Mouse (Mus musculus): Measurements from ENCODE around the gene Phldb2. TPM values are rescaled to one million over a fixed set of nuclear protein-coding genes. Genes with fewer than 3 reads are reported as not detected.

The Phldb2 gene
- total RNA-seq, 2 experiments from 2014 or later, result 8.0 to 8.5 TPM

DNA sequence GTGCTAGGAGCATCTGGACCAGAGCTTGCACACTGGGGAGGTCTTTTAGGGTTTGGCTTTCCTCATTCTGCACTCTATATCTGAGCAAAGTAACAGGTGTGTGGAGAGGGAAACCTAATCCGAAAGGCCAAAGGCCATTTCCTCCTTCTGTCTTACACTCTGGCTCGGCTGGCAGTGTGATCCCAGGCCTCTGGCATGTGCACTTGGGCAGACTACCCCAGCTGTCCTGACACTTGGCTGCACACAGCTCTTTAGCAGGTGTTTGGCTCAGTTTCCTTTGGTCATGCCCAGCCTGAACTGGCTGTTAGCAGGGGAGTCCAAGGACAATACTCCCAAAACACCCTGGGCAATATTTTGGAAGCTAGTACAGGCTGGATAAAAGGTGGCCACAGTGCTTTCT, 156.6 kb downstream of the Phldb2 start:
- no peak for DNase-seq (ENCODE audit: low spot score in 2 of 2)

DNA sequence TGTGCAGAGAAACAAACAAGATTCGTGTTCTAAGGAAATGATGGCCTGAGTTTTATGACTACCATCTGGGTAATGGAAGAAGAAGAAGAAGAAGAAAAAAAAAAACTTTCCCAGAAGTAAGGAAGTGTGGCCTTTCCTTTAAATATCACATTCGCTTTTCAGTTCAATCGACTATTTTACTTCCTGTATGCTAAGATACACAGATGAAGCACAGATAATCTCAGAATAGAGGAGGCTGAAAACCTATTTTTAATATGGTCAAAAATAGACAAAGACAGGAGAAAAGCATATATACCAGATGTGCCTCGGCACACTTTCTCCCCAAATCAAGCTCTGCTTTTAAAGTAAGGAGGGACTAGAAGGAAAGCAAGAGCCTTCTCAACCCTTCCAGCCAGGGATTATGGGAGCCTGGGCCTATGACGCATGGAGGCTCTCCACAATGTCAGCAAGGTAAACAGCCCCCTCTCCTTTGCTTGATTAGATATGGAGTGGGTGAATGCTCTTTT, 158.2 kb downstream of the Phldb2 start:
- DNase-seq (ENCODE audit: low spot score in 2 of 2), result peak in 1 of 2 experiments; percentile 6

- DNase-seq (ENCODE audit: low spot score in 2 of 2), result no peak
These were observed 160.6 kb downstream of the Phldb2 start for GRCm38 (mm10) chr16:45792781-45793180.

DNA sequence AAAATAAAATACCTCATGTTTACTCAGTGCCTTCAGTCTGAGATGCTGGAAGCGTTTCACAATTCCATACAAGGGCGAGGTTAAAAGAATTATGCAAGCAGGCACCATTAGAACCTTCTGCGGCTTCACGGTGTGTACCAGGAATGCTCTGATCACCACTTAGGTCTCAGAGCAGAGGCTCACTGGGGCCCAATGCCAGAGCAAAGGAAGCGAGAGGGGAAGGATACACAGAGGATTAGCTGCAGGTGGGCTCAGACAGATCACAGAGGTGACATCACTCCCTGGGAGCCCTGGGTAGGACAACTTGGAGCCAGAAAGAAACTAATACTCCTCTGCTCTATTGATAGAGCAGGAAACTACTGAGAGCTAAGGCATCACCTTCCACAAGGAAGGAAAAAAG, 162.1 kb downstream of the Phldb2 start:
- no peak for DNase-seq (ENCODE audit: low spot score in 2 of 2)

- no peak for DNase-seq (ENCODE audit: low spot score in 2 of 2)
These were observed 164.1 kb downstream of the Phldb2 start for GRCm38 (mm10) chr16:45789311-45789710.

- DNase-seq (ENCODE audit: low spot score in 2 of 2), result no peak
These were observed 165.7 kb downstream of the Phldb2 start for GRCm38 (mm10) chr16:45787650-45788049.

DNA sequence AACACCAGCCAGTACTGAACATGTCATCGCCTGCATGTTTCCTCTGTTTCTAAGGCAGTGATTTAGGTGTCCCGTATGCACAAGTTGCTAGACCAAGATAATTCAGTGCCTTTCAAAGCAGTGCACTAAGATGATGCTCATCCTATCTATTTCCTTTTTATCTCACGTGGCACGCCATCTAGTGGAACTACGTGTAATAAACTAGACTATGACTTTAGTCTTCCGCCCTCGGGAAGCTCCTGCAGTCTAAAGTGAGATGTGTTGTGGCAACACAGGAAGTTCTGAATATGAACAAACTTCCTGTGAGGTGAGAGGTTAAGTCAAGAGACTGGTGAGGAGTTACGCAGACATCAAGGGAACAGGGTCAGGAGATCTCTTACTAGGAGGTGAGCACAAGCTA, 166.8 kb downstream of the Phldb2 start:
- no peak for DNase-seq (ENCODE audit: low spot score in 2 of 2)

- no peak for DNase-seq (ENCODE audit: low spot score in 2 of 2)
These were observed 173.4 kb downstream of the Phldb2 start for GRCm38 (mm10) chr16:45780001-45780400.

DNA sequence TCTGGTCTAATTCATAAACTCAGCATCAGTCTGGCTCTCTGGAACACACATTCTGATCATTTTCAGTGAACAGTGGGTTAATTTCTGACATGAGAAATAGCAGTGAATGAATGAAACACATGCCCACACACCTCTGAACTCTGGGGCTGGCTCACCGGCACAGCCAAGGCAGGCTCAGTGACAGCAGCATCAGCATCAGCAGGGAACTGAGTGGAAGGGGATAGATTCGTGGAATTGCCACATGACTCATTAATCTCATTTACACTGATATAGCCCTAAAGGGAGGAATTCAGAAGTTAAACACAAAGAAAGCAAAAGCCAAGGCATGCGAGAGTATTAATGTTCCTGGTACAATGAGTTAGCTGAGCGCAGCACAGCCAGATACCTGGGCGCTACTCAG, 178.6 kb downstream of the Phldb2 start:
- no peak for DNase-seq (ENCODE audit: low spot score in 2 of 2)

DNA sequence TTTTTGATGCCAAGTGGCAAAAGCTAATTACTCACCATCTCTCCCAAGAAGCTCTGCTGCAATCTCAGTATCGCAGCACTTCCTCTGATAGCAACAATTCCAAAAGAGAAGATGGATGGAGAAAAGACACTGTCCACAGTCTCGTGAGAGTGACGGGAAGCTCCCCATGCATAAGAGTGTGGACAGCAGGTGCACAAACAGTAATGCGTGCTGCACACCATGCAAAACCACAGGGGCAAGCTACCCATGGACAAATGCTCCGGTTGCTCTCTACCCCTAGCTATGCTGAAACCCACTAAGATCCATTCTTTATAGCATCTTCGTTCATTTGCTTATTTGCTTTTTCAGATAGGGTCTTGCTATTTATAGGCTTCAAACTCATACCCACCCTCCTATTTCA, 182.5 kb downstream of the Phldb2 start:
- DNase-seq (ENCODE audit: low spot score in 2 of 2), result no peak

DNA sequence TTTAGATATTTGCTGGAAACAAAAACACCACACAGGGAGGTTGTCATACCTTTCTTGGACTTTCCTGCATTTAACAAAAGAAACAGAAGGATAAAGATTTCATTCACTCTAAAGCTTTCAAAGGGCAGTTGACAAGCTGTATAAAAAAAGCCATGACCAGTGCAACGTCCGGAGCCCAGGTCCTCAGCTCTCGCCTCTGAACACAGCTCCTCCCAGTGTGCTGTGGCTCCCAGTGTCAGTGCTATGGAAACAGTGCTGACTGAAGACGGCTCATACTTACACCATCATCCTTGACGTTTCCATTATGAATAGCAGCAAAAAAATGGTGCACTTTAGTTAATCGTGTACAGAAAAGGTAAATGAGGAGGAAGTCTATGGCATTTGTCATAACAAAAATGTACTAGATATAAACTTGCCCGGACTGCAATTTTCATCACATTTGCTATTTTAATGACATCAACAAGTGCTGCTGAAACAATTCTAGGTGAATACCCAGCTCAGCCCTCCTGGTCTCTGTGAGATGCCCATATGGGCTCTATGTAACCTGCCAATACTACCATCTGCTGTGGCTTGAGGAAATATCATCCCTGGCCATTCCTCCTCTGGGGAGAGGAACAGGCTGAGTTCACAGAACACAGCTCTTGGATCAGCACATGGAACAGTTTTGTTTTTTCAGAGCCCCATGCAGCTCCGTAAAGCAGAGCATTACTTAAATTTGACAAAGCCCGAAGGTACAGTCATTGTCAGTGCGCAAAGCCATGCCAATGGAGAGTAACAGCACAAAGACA, 185.4 kb downstream of the Phldb2 start:
- DNase-seq (ENCODE audit: low spot score in 2 of 2), result no peak

DNA sequence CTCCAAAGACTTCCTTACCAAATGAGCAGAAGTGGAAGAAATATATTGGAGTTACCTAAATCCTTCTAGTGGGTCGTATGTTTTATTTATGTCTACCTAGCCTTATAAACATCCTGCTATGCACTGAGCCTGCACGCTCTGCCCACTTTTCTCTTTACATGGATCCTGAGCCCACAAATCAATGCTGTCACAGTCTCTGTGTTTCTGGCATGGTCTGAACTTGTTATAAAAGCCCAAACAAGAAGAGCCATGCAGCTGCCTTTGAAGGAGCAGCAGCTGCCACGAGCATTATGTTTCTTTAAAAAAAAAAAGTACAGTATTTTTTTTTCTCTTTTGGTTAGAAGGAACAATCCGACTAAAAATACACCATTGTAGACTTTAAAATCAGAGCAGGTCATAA, 186.0 kb downstream of the Phldb2 start:
- DNase-seq (ENCODE audit: low spot score in 2 of 2), result no peak

GRCm38 (mm10) chr16:45765801-45766494, 187.4 kb downstream of the Phldb2 start:
- no peak for DNase-seq (ENCODE audit: low spot score in 2 of 2)

DNA sequence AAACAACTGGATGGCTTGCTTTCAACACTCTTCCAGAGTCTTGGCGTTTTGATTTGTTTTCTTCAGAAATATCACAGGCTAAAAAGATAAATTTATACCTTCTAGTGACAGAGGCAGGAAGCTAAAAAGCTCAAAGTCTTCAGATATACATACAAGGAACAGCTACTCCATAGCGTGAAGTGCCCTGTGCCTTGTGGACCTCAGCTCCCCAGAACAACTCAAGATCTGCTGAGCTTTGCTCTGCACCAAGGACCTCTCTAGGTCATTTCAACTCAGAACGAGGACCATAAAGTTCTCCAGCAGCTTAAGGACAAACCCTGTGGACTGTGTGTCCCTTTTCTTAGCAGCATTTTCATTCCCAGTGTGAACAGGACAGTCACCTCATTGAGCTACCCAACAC, 188.3 kb downstream of the Phldb2 start:
- DNase-seq (ENCODE audit: low spot score in 2 of 2), result no peak

- no peak for DNase-seq (ENCODE audit: low spot score in 2 of 2)
These were observed 190.4 kb downstream of the Phldb2 start for GRCm38 (mm10) chr16:45762859-45763505.

DNA sequence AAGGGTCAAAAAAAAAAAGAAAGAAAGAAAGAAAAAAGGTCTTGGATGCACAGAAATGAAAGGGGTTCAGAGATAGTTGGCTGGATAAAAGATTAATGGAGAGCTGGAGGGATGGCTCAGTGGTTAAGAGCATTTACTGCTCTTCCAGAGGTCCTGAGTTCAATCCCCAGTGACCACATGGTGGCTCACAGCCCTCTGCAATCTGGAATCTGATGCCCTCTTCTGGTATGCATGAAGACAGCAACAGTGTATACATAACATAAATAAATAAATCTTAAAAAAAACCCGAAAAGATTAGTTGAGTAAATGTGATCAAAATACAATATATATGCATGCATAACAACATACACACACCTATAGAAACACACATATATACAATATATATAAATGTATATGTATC, 192.0 kb downstream of the Phldb2 start:
- no peak for DNase-seq (ENCODE audit: low spot score in 2 of 2)

DNA sequence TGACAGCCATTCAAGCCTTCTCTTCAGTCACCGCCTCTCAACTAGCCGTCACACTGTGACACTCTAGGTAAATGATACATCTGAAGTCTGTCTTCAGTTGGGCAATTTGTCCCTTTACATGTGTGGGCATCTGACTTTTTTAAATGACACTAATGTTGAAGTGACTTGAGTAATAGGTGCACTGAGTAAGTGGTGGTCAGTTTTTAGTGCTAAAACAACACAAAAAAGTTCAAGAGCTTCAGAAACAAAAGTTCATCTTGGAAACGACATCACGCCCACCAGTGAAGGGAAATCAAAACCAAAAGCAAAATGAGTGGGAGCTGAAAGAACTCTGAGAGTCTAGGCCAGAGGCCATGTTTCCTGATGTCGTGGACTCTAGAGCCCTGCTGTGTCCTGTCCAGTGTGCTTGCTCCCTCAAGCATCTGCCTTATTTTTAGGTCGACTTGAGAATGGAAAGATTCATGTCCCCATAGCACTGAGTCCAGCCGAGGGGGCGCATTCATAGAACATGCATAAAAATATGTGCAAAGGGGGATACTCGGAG, 194.6 kb downstream of the Phldb2 start:
- DNase-seq (ENCODE audit: low spot score in 2 of 2), result no peak

GRCm38 (mm10) chr16:45757421-45758078, 195.8 kb downstream of the Phldb2 start:
- no peak for DNase-seq (ENCODE audit: low spot score in 2 of 2)

DNA sequence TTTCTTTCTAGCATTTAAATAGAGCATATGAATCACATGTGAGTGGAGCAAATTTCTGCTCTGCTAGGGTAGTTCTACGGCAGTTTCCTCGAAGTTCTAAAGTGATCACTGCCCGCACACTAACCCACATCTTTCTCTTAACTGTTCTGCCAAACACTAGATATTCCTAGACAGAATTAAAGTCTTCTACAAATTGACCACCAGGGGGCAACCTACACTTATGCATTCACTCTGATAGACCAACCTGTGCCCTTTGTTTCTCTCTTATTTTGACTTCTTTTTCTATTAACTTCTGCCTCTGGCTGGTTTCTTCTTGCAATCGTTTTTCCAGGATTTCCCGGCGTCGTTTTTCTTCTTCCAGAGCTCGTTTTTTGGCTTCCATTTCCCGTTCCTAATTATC, 196.5 kb downstream of the Phldb2 start:
- DNase-seq (ENCODE audit: low spot score in 2 of 2), result peak; percentile 20 to 58

DNA sequence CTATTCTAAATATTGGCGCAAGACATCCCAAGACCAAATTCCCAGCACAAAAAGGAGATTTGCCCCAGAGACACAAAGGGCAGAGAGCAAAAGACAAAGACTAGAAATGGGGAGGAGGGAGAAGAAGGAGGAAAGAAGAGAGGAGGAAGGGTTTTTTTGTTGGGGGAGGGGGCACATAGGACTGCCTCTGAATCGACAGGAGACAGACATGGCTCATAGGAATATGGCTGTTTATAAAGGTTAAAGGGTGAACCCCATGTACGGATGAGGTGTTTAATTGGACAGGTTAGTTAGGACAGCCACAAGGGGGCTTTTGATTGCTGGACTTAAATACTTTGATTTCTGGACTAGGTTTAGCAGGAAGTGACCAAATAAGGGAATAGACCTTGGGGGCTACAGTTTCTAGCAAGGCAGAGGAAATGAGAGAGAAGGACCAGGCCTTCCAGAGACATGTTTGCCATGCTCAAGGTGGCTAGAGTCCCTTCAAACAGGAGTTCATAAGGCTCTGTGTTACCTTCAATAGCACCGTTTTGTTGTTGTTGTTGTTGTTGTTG, 209.7 kb downstream of the Phldb2 start:
- DNase-seq (ENCODE audit: low spot score in 2 of 2), result no peak

Data from left cerebral cortex, adult 18-20 months (tissue).